Mouse (Mus musculus) natural killer cell, adult 2 months (primary cell): ENCODE data around the gene Gm8765.
"Not testable (repeated sequence)": the region's sequence is repeated elsewhere in the genome, so short reads cannot be mapped to it uniquely, and the experiment has no call there.

Experiments used
- DNase-seq, 2 experiments: peaks; one replicate each; pipeline ENCODE4 v3.0.0; 2022; ENCODE audit warnings: low spot score in 2 of 2

Gm8765 gene

DNA sequence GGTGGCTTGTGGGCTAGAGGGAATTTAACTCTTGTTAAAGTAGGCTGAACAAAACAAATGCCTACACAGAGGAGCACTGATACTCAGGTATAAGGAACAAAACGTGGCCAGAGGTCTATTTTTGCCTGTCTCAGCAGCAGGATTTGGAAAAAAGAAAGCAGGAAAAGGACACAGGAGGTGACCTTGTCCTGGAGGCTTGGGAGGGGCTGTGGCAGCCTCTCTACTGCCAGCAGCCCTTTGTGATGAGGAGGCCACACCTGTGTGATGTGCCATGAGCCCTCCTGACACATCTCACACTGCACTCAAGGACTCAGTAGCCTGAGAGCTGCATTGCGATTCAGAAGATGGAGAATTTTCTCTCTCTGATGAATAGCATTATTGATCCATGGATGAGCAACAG, at the start of gene Gm8765:
Gene Gm8765, plus strand, starts transcription at position 301 of the 400 bp plus-strand sequence.
- DNase-seq: not testable (repeated sequence)

DNA sequence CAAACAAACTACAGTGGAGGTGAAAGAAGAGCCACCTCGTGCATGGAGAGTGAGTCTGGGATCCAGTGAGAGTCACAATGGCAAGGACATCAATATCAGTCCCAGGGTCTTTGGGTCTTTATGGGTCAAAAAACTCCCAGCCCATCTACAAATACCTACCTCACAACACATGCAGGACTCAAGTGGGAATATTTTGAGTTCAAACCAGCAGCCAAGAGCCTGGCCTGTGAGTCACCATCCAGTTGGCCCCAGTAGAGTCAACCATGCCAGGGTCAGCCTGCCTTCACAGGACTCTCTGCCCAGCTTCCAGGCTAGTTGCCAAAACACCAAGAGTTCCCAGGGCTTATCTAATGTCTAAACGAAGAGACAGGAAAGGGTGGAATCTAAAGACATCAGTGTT, 49.3 kb upstream of the Gm8765 start:
- DNase-seq: not testable (repeated sequence)

GRCm38 (mm10) chr13:50750282-50750681, 52.2 kb downstream of the Gm8765 start:
- not testable (repeated sequence) for DNase-seq

- DNase-seq: no peak
Measured at GRCm38 (mm10) chr13:50751732-50752131, 53.6 kb downstream of the Gm8765 start.

- DNase-seq: not testable (repeated sequence)
Measured at GRCm38 (mm10) chr13:50752961-50753360, 54.8 kb downstream of the Gm8765 start.
